Mouse (Mus musculus): Measurements from ENCODE around the gene Trim14. TPM values are rescaled to one million over a fixed set of nuclear protein-coding genes. Genes with fewer than 3 reads are reported as not detected.

Gene Trim14
- polyA plus RNA-seq, 1 experiment: 14.6 TPM

DNA sequence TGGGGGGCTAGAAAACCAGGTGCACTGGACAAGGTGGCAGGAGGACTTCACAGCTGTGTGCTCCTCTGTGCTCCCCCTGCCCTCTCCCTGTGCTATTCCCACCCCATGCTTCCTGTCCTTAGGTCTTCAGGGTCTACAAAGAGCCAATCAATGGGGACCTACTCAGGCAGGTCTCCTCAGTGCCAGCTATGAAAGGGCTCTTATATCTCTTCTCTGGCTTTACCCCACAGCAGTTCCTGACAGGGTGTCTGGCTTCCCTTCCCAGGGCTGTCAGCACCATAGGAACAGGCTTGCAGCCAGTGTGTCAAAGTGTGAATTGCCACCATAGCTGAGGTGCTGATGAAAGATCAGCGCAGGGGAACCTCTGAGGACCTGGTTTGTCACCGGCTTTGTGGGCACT lies 15.4 kb downstream of the Trim14 start:
- Histone ChIP-seq H3K4me3 (replicated peaks; ENCODE audit: extremely low read depth, low read depth, low read length) (no peak overlapping the region), H3K4me1 (ENCODE audit: control insufficient read depth, insufficient read depth, low read length) (no peaks in the 10 kb centered on the region)
- DNase-seq: no peak
- 69% methylated on average over 2 of the region's 2 CpGs for WGBS
- no peak for TF ChIP-seq POLR2A (IDR thresholded peaks at IDR 0.05; ENCODE audit: borderline replicate concordance, extremely low read depth, low read depth, low read length)
- no peak for TF ChIP-seq CTCF (IDR thresholded peaks at IDR 0.05; ENCODE audit: insufficient read depth, low read length)

DNA sequence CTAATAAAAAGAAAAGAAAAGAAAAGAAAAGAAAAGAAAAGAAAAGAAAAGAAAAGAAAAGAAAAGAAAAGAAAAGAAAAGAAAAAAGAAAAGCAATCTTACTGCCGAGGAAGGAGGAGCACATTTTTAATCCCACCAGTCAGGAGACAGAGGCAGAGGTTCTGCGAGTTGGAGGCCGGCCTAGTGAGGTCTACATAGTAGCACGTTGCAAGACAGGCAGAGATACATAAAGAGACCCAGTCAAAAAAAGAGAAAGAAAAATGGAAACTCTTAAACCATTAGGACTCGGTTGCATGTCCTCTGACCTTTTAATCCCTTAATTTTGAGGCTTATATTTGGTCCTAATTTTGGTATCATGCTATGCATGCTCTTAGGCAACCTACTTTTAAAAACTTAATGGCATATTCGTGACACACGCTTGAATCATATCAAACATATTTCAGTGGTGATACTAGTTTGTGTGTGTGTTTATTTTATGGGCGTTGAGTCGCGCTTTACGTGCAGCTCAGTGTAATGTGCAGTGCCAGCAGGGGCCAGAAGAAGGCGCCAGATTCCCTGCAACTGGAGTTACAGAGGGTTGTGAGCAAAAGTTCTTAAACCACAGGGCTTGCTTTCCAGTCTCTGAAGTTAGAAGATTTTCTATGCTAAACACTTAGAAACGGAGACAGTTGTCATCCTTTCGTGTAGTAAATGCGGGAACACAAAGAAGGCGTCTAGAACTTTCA lies 28.0 kb downstream of the Trim14 start:
- H3K4me3 ChIP-seq (replicated peaks; ENCODE audit: extremely low read depth, low read depth, low read length): peak overlapping the region; percentile 48
- peak; percentile 87 for TF ChIP-seq CTCF (IDR thresholded peaks at IDR 0.05; ENCODE audit: insufficient read depth, low read length)
- TF ChIP-seq POLR2A (IDR thresholded peaks at IDR 0.05; ENCODE audit: borderline replicate concordance, extremely low read depth, low read depth, low read length): no peak
- H3K4me1 ChIP-seq (ENCODE audit: control insufficient read depth, insufficient read depth, low read length): no peaks in the 10 kb centered on the region
- DNase-seq: peak; percentile 83
- WGBS: 10% methylated on average over 16 of the region's 16 CpGs

GRCm38 (mm10) chr4:46506801-46507610 lies 28.9 kb downstream of the Trim14 start:
- Histone ChIP-seq H3K4me1 (ENCODE audit: control insufficient read depth, insufficient read depth, low read length) (no peaks in the 10 kb centered on the region), H3K4me3 (replicated peaks; ENCODE audit: extremely low read depth, low read depth, low read length) (peak overlapping the region; percentile 88)
- peak; percentile 95 for DNase-seq
- 2% methylated on average over 85 of the region's 94 CpGs for WGBS
- TF ChIP-seq POLR2A (IDR thresholded peaks at IDR 0.05; ENCODE audit: borderline replicate concordance, extremely low read depth, low read depth, low read length) (peak; percentile 71; the same call in 1 of the 2 replicates), CTCF (IDR thresholded peaks at IDR 0.05; ENCODE audit: insufficient read depth, low read length) (no peak)

GRCm38 (mm10) chr4:46505361-46506057 lies 30.4 kb downstream of the Trim14 start:
- no peaks in the 10 kb centered on the region for H3K4me1 ChIP-seq (ENCODE audit: control insufficient read depth, insufficient read depth, low read length)
- DNase-seq: no peak
- TF ChIP-seq POLR2A (IDR thresholded peaks at IDR 0.05; ENCODE audit: borderline replicate concordance, extremely low read depth, low read depth, low read length) (no peak), CTCF (IDR thresholded peaks at IDR 0.05; ENCODE audit: insufficient read depth, low read length) (no peak)
- 68% methylated on average over 8 of the region's 8 CpGs for WGBS
- H3K4me3 ChIP-seq (replicated peaks; ENCODE audit: extremely low read depth, low read depth, low read length): no peak overlapping the region

GRCm38 (mm10) chr4:46503881-46504280 lies 32.1 kb downstream of the Trim14 start:
- TF ChIP-seq CTCF (IDR thresholded peaks at IDR 0.05; ENCODE audit: insufficient read depth, low read length): no peak
- TF ChIP-seq POLR2A (IDR thresholded peaks at IDR 0.05; ENCODE audit: borderline replicate concordance, extremely low read depth, low read depth, low read length): no peak
- Histone ChIP-seq H3K4me1 (ENCODE audit: control insufficient read depth, insufficient read depth, low read length) (no peaks in the 10 kb centered on the region), H3K4me3 (replicated peaks; ENCODE audit: extremely low read depth, low read depth, low read length) (no peak overlapping the region)
- DNase-seq: no peak
- WGBS: 73% methylated on average over 3 of the region's 3 CpGs

GRCm38 (mm10) chr4:46502606-46503502 lies 33.1 kb downstream of the Trim14 start:
- no peak overlapping the region for H3K4me3 ChIP-seq (replicated peaks; ENCODE audit: extremely low read depth, low read depth, low read length)
- H3K4me1 ChIP-seq (ENCODE audit: control insufficient read depth, insufficient read depth, low read length): no peaks in the 10 kb centered on the region
- TF ChIP-seq POLR2A (IDR thresholded peaks at IDR 0.05; ENCODE audit: borderline replicate concordance, extremely low read depth, low read depth, low read length) (no peak), CTCF (IDR thresholded peaks at IDR 0.05; ENCODE audit: insufficient read depth, low read length) (no peak)
- 75% methylated on average over 16 of the region's 16 CpGs for WGBS
- no peak for DNase-seq

GRCm38 (mm10) chr4:46498976-46499375 lies 37.0 kb downstream of the Trim14 start:
- peak; percentile 42 for DNase-seq
- no peaks in the 10 kb centered on the region for H3K4me1 ChIP-seq (ENCODE audit: control insufficient read depth, insufficient read depth, low read length)
- H3K4me3 ChIP-seq (replicated peaks; ENCODE audit: extremely low read depth, low read depth, low read length): no peak overlapping the region
- 11% methylated on average over 4 of the region's 4 CpGs for WGBS
- TF ChIP-seq CTCF (IDR thresholded peaks at IDR 0.05; ENCODE audit: insufficient read depth, low read length): peak; percentile 56
- no peak for TF ChIP-seq POLR2A (IDR thresholded peaks at IDR 0.05; ENCODE audit: borderline replicate concordance, extremely low read depth, low read depth, low read length)

DNA sequence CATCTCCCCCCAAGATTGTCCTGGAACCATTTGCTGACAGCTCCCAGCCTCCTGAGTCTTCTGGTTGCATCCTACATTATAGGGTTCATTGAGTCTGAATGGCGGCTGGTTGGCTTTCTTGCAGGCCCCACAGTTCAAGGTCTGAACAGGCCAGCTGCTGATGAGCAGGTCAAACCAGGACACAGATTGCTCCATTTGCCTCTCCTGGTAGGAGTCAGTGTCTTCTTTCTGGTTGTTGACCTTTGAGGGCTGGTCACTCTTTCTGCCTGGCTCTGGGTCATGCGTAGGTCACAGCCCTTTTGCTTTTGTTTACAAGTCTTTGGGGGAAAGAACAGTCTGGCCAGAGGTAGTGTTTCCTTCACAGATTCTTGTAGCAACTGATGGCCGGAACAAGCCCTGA lies 37.4 kb downstream of the Trim14 start:
- TF ChIP-seq CTCF (IDR thresholded peaks at IDR 0.05; ENCODE audit: insufficient read depth, low read length) (no peak), POLR2A (IDR thresholded peaks at IDR 0.05; ENCODE audit: borderline replicate concordance, extremely low read depth, low read depth, low read length) (no peak)
- WGBS: 66% methylated on average over 3 of the region's 3 CpGs
- Histone ChIP-seq H3K4me1 (ENCODE audit: control insufficient read depth, insufficient read depth, low read length) (no peaks in the 10 kb centered on the region), H3K4me3 (replicated peaks; ENCODE audit: extremely low read depth, low read depth, low read length) (no peak overlapping the region)
- DNase-seq: no peak

Measured in lung, adult 2 months (tissue).